Mouse (Mus musculus): ENCODE results near the gene Gm21905.

The Gm21905 gene

GRCm38 (mm10) chr5:67946321-67946720, at the start of gene Gm21905:
Gene Gm21905, minus strand, starts transcription at chr5:67946421.
- DNase-seq (ENCODE audit: low read depth, low spot score), result no peak

- no peak for DNase-seq (ENCODE audit: low read depth, low spot score)
Observed at GRCm38 (mm10) chr5:67990426-67990825, 44.2 kb upstream of the Gm21905 start.

- DNase-seq (ENCODE audit: low read depth, low spot score), result no peak
Observed at GRCm38 (mm10) chr5:67981946-67982526, 35.8 kb upstream of the Gm21905 start.

- DNase-seq (ENCODE audit: low read depth, low spot score), result no peak
Observed at GRCm38 (mm10) chr5:67969536-67969935, 23.3 kb upstream of the Gm21905 start.

GRCm38 (mm10) chr5:67961708-67962629, 15.7 kb upstream of the Gm21905 start:
- no peak for DNase-seq (ENCODE audit: low read depth, low spot score)

GRCm38 (mm10) chr5:67955486-67955885, 9.3 kb upstream of the Gm21905 start:
- no peak for DNase-seq (ENCODE audit: low read depth, low spot score)

- no peak for DNase-seq (ENCODE audit: low read depth, low spot score)
Observed at GRCm38 (mm10) chr5:67954097-67954496, 7.9 kb upstream of the Gm21905 start.

- no peak for DNase-seq (ENCODE audit: low read depth, low spot score)
Observed at GRCm38 (mm10) chr5:67948074-67948473, 1.9 kb upstream of the Gm21905 start.

GRCm38 (mm10) chr5:67947006-67947405, 785 bp upstream of the Gm21905 start:
- DNase-seq (ENCODE audit: low read depth, low spot score), result no peak

GRCm38 (mm10) chr5:67944074-67944785, 2.0 kb downstream of the Gm21905 start:
- no peak for DNase-seq (ENCODE audit: low read depth, low spot score)

GRCm38 (mm10) chr5:67943199-67943598, 3.0 kb downstream of the Gm21905 start:
- DNase-seq (ENCODE audit: low read depth, low spot score), result no peak

- DNase-seq (ENCODE audit: low read depth, low spot score), result no peak
Observed at GRCm38 (mm10) chr5:67941369-67941768, 4.9 kb downstream of the Gm21905 start, which contains the start of gene Gm5108. Gene Gm5108, plus strand, starts transcription at chr5:67941669.

GRCm38 (mm10) chr5:67931623-67932022, 14.6 kb downstream of the Gm21905 start:
- no peak for DNase-seq (ENCODE audit: low read depth, low spot score)

- peak; percentile 26 for DNase-seq (ENCODE audit: low read depth, low spot score)
Observed at GRCm38 (mm10) chr5:67930584-67930983, 15.6 kb downstream of the Gm21905 start.

- DNase-seq (ENCODE audit: low read depth, low spot score), result no peak
Observed at GRCm38 (mm10) chr5:67904555-67904954, 41.7 kb downstream of the Gm21905 start.

- DNase-seq (ENCODE audit: low read depth, low spot score), result no peak
Observed at GRCm38 (mm10) chr5:67898921-67899320, 47.3 kb downstream of the Gm21905 start.

- no peak for DNase-seq (ENCODE audit: low read depth, low spot score)
Observed at GRCm38 (mm10) chr5:67884422-67885210, 61.6 kb downstream of the Gm21905 start.

GRCm38 (mm10) chr5:67883564-67884171, 62.6 kb downstream of the Gm21905 start:
- no peak for DNase-seq (ENCODE audit: low read depth, low spot score)
